Comparison of ENCODE assay signal across 14 mouse cellular contexts in the genomic region with DNA sequence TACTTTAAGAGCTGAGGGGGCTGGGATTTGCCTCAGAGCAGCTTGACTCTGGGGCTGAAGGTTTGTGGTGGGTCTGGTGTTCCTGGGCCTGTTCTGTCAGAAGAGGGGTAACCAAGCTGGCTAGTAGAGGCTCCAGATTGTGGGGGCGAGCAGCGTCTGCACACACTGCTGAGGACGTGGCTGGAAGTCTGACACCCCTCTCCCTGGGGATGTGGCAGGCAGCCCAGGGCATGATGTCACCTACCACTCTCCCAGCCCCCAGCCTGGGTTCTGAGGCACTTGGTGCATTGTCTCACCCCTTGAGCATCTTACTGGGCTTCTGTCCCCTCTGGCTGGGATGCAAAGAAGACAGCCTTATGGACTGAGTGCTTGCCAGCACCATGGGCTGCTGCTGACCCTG. TPM values are rescaled to one million over a fixed set of nuclear protein-coding genes. Genes with fewer than 3 reads are reported as not detected.
DNase-seq lines count a peak whose midpoint lies in the region; ATAC-seq and TF ChIP-seq lines count a peak whose summit lies in the region.
"Had no signal": no experiment of that assay in that cellular context is flagged by ENCODE, and none has a peak within 500 bp of the region (broad histone marks: within the 10 kb centered on the region; RNA-seq: fewer than 3 reads in every experiment).

No protein-coding gene starts in this region.

- no peak for ATAC-seq in midbrain, postnatal 0 days (ENCODE audit: low FRiP score)
- ATAC-seq: intestine, embryonic 15.5 days; midbrain, embryonic 16.5 days had no signal

- H3K4me3 ChIP-seq in gastrocnemius, adult 2 months, result no peak overlapping the region
- H3K4me3 ChIP-seq in midbrain, postnatal 0 days (ENCODE audit: low read depth, low read length), result no peak overlapping the region
- H3K4me3 ChIP-seq: embryonic facial prominence, embryonic 13.5 days; intestine, embryonic 15.5 days; neural tube, embryonic 13.5 days had no signal

- TF ChIP-seq CTCF in gastrocnemius, adult 2 months (IDR thresholded peaks at IDR 0.05), result no peak
- TF ChIP-seq CTCF in midbrain, postnatal 0 days (IDR thresholded peaks at IDR 0.05), result no peak

- intact Hi-C loops in gastrocnemius, adult 2 months (cut with DNase I), result no loop called here
- intact Hi-C loops in heart, postnatal 14 days (cut with DNase I), result no loop called here

- H3K36me3 ChIP-seq in midbrain, postnatal 0 days (ENCODE audit: insufficient read depth, low read length), result no peaks in the 10 kb centered on the region
- H3K36me3 ChIP-seq: embryonic facial prominence, embryonic 13.5 days; intestine, embryonic 15.5 days; neural tube, embryonic 13.5 days had no signal

- no peaks in the 10 kb centered on the region for H3K4me1 ChIP-seq in midbrain, postnatal 0 days (ENCODE audit: insufficient read depth, low read length)
- H3K4me1 ChIP-seq: embryonic facial prominence, embryonic 13.5 days; intestine, embryonic 15.5 days; neural tube, embryonic 13.5 days had no signal

- no peaks in the 10 kb centered on the region for H3K9me3 ChIP-seq in midbrain, postnatal 0 days (ENCODE audit: low read length)
- H3K9me3 ChIP-seq: embryonic facial prominence, embryonic 13.5 days; intestine, embryonic 15.5 days had no signal

- H3K27me3 ChIP-seq in midbrain, postnatal 0 days (ENCODE audit: insufficient read depth, low read length), result no peaks in the 10 kb centered on the region
- H3K27me3 ChIP-seq: embryonic facial prominence, embryonic 13.5 days had no signal

- peak; percentile 7 to 15 for DNase-seq in frontal cortex, postnatal 36 days (ENCODE audit: low spot score in 2 of 2)
- DNase-seq in frontal cortex, postnatal 14 days (ENCODE audit: low spot score in 2 of 2), result no peak
- peak; percentile 63 for DNase-seq in MN1 (ENCODE audit: low spot score)
- DNase-seq in gastrocnemius, adult 2 months, result peak; percentile 68
- peak; percentile 66 to 73 for DNase-seq in heart, postnatal 14 days
- no peak for DNase-seq in urinary bladder, postnatal 10 days (ENCODE audit: low spot score)
- DNase-seq in midbrain, postnatal 0 days (ENCODE audit: low spot score), result no peak
- DNase-seq: kidney, postnatal 4 days had no signal

- 69% methylated on average over 3 of the region's 3 CpGs for WGBS in midbrain, postnatal 0 days

- no peak overlapping the region for H3K9ac ChIP-seq in midbrain, postnatal 0 days (replicated peaks; ENCODE audit: low read length, poor library complexity, severe bottlenecking)
- H3K9ac ChIP-seq: embryonic facial prominence, embryonic 13.5 days; intestine, embryonic 15.5 days; liver, embryonic 14.5 days; neural tube, embryonic 13.5 days had no signal

- H3K4me2 ChIP-seq in midbrain, postnatal 0 days (ENCODE audit: low read depth, low read length, poor library complexity, severe bottlenecking), result no peak overlapping the region
- H3K4me2 ChIP-seq: embryonic facial prominence, embryonic 13.5 days; intestine, embryonic 15.5 days; neural tube, embryonic 13.5 days had no signal

- no peak overlapping the region for H3K27ac ChIP-seq in gastrocnemius, adult 2 months
- no peak overlapping the region for H3K27ac ChIP-seq in midbrain, postnatal 0 days (ENCODE audit: low read depth, low read length)
- H3K27ac ChIP-seq: embryonic facial prominence, embryonic 13.5 days; intestine, embryonic 15.5 days; liver, embryonic 14.5 days; macrophage; neural tube, embryonic 13.5 days had no signal

RNA-seq across cellular contexts. Expression of gene Hmcn2, which starts 34.2 kb away (rescaled TPM):
- 10 to 100 TPM; 21.6 to 36.8 TPM for total RNA-seq in gastrocnemius, adult 2 months (2021)
- 10 to 100 TPM; 30.5 to 31.5 TPM for total RNA-seq in heart, postnatal 14 days (2021)
- 0.60 and 1.5 TPM in 2 replicates for total RNA-seq in midbrain, postnatal 0 days (2014; rRNA removed)
- polyA plus RNA-seq in midbrain, postnatal 0 days (2015; fragmentation: Nextera tagmentation; extraction: Ambion mirVana), result 0.29 and 0.37 TPM in 2 replicates
- polyA plus RNA-seq: embryonic facial prominence, embryonic 13.5 days; macrophage had no signal

Comparison
In these comparisons a context has a peak if more than half of its experiments do, and no peak if none do; other contexts are left out.
1. DNase-seq: peak in frontal cortex, postnatal 36 days (2 of 2), MN1 (single experiment), gastrocnemius, adult 2 months (single experiment) and heart, postnatal 14 days (2 of 2); none in frontal cortex, postnatal 14 days (0 of 2), urinary bladder, postnatal 10 days (single experiment) and midbrain, postnatal 0 days (single experiment).